Mouse (Mus musculus) spleen, adult 2 months (tissue): Measurements from ENCODE around the gene Plxna4.

Experiments used
- CTCF ChIP-seq: fragments of 200-500 bp; IDR thresholded peaks from 2 replicates; pipeline ENCODE4 v1.5.1; 2011; ENCODE audit warnings: mild to moderate bottlenecking, inconsistent platforms; ENCODE audit not compliant: insufficient read depth, insufficient read length, insufficient replicate concordance; ENCODE audit errors: extremely low read depth
- POLR2A ChIP-seq: fragments of 200-500 bp; IDR thresholded peaks from 2 replicates; pipeline ENCODE4 v1.6.1; 2011; ENCODE audit warnings: low read depth, low read length, inconsistent platforms

DNA sequence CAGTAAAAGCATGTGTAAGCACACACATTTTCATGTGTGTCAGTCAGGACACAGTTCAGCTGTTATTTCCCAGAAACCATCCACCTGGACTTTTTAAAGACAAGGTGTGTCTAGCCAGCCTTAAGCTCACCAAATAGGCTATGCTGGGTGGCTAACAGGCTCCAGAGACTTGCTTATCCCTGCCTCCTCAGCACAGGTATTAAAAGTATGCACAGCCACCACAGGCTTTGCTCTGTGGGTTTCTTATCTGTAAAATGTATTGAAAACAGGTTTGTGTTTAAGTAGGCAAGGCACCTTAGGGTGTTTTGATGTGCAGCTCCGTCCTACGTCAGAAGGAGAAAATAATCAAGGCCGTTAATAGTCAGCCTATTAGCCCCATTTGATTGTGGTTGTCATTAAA, 218.9 kb downstream of the Plxna4 start:
- no peak for TF ChIP-seq POLR2A
- TF ChIP-seq CTCF: no peak
